Mouse (Mus musculus) thymus, postnatal 36 days (tissue): ENCODE measurements around the gene Boc.
"Not testable (repeated sequence)": the region's sequence is repeated elsewhere in the genome, so short reads cannot be mapped to it uniquely, and the experiment has no call there.

Experiments used
- DNase-seq, 2 experiments: peaks; one replicate each; pipeline ENCODE4 v3.0.0; 2022; ENCODE audit warnings: mixed read lengths in 2 of 2

Gene Boc

DNA sequence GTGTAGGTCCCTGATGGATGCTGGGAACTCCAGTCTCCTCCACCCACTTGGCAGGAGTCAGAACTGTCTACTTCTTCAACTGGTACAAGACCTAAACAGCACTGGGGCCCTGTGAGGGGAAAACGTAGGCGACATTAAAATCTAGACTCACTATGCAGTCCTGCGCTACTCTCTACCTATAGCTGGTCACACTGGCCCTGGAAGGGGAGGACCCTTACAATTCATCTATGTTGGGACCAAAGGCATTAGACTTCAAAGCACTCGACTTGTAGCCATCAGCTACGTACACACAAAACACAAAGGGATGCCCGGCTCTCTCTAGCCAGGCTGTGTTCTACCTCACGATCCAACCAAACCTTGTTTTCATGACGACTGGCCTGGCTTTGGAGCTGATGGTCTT, 73.0 kb downstream of the Boc start:
- DNase-seq = no peak

DNA sequence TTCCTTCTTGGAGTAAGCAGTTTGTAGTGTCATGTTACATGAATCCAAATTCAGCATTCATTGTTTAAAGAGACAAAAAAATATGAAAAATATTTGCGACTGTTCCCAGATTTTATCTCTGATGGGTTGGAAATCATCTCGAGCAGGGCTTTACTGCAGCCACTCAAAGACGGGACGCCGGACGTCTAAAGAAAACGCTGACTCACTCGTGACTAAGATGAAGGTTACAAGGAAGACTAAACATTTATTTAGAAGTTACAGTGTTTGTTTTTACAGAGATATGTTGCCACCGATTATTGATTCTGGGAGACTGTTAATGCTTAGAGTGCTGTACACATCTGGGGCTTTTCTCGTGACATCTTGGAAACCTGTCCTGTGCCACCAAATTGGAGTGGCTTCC, 73.9 kb downstream of the Boc start:
- no peak for DNase-seq

DNA sequence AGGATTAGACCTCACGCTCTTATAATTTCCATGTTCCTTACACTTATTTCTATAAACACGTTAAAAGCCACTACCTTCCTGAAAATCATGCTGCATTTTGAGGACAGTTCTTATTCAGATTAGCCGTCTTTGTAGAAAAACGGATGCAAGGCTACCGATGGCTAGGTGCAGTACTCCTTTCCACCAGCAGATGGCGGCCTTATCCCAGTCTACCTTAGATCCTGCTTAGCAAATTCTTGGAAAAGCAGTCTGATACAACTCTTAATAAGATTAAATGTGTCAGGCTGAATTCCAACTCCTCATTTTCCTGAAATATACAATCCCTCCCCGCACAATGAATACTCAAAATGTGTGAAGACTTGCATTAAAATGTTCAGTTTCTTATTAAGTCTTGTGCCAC, 74.6 kb downstream of the Boc start:
- DNase-seq = peak; percentile 37 to 59

DNA sequence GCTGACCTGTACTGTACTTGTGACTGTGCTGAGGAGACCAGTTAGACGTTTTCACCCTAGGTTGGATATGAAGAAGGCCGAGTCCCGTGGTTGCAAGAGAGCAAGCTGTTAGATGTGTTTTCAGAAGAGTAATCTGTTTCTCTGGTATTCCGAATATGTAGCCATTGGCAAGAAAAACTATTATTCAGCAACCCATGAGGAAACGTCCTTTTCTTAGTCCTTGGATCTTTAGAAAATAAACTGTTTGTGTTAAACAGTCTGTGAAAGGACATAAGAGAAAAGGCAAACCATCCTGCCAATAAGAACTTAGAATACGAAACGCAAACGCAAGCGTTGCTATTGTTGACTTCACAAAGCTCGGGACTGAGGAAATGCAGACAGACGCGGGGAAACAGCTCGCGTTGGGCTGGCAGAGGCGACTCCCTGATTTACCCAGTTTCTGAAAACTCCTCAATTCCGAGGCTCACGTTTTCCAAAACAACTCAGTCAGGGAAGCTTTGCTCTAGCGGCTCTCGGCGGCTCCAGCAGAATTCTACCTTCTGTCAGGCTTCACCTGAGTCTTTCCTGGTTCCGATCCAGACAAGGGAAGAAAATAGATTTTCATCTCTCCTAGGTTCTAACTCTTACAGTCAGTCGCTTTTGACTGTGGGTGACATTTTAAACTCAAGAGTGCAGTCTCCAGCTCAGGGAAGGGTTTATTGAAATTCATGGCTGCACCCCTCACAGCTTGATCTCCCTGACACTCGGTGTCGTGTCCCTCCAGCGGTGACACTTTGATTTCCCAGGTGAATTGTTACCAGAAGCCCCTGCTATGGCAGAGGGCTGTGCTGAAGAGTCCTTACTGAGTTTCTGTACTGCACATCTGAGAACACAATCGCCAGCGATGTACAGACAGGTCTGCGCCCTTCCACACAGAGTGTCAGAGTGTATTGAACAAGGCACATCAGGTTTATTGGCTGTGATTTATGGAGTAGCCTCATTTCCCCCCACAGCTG, 76.8 kb downstream of the Boc start:
- no peak for DNase-seq

DNA sequence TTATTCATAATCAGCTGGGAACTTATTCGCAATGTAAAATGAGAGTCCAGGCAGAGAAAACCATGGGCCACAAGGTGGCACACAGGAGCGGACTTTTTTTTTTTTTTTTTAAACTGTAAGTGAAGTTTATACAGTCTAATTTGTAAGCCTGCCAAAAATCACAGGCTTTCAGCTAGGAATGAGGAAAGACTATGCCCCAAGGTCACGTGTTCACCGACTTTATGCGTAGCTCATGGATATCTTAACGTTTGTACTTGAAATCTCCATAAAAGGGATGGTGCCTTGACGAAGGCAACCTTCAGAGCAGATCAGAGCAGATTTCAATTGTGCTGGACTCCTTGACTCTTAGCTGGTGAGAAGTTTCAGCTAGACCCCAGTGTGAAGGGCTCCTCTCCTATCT, 78.1 kb downstream of the Boc start:
- DNase-seq = no peak

DNA sequence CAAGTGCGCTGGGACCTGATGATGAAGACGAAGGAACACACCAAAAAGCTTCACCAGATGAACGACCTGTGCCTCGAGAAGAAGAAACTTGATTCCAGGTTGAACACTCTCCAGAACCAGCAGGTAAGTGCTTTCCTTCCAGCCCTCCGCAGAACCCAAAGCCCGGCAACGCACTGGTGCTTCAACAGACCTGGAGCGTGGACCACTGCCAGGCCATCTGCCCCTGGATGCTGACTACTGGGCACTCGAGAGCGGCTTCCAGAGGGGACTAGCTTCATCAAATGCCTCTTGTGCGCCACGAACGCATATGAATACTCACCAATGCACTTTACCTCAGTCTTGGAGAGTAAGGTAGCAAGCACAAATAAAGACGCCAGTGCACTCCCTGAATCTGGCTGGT, 78.8 kb downstream of the Boc start:
- no peak for DNase-seq

DNA sequence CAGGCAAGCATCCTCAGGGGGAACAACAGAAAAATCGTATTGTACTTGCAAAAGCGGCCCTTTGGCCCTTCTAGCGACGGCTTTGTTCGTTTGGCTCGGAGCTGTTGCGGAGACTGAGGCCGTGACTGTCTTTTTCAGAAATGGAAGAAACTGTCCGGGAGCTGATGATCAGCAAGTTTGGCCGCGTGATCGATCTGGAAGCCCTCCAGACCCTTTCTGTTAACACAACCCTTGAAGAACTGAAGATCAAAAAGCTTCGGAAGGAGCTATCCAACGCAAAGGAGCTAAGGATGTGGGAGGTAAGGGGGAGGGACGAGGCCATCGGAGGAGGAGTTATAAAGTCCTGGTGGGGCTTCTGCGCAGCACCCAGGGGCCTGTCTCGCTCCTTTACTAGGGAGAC, 79.9 kb downstream of the Boc start:
- DNase-seq = no peak

DNA sequence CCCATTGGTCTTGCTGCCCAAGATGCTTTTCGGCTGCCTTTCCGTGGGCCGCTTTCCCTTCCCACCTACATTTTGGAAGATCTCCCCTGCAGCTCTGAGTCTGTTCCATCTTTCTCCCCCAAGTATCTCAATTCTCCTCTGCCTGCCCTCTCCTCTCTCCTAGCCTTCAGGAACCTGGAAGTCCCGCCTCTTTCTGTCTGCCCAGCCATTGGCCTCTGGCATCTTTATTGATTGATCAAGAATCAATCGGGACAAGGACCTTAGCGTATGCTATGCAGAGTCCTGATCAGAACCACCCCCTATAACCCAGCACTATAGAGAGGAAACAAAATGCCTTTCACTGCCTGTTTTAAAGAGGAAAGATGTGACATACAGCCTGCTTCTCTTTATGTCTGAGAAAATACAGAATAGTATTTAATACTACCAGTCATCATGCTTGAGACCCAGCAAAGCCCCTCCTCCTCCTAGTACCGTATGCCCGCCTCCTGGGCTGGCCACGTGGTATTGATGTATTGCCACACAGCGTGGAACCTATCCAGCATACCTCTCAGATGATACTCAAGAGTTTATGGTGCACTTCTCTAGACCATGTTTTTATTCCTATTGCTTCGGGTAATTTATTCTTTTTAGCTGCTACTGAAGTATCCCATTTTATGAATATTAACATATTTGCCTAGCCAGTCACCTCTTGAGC, 82.9 kb downstream of the Boc start:
- DNase-seq = no peak

DNA sequence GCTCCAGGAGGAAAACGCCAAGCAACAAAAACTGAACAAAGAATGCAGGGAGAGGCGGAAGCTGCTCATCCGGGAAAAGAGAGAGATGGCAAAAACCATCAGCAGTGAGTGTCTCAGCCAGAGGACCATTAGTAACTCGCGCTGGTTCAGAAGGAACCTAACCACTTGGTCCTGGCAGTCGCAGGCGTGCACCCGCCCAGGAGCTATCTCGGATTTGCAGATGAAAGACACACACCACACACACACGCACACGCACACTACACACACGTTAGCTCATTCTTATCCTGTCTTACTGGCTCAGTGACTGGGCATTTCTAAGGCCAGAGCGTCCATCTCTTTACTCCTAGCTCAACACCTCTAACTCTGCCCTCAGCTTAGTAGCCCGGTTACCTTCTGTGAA, 83.4 kb downstream of the Boc start:
- DNase-seq = no peak

DNA sequence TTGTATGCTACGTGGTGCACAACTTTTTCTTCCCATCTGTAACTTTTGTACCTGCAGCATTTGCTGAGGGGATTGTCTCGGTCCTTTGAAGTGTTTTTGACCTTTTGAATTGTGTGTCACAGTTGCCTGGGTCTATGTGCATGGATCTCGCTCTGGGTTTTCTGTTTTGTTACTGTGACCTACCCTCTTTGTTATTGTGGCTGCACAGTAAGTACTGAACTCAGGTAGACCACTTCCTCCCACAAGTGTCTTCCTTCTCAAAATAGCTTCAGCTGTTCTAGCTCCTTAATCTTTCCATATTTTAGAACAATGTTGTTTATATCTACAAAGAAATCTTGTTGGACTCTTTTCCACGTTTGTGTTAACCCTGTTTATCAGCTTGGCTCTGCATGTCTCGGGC, 97.8 kb downstream of the Boc start:
- no peak for DNase-seq

DNA sequence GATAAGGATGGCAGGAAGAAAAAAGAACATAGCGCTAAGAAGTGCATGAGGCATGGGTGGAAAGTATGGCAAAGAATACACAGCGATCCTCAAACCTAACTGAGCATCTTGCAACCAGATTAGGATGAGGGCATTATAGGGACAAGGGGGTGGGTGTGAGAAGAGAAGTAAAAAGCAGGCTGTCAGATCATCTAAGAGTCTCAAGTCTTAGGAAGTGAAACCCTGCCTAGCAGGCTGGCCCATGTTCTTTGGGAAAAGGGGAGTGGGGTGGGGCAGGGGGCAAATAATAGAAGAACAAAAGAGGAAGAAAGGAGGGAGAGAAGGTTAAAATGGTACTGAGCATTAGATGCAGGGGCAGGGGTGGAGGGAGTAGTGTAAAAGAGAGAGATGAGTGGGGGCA, 99.9 kb downstream of the Boc start:
- DNase-seq = no peak

DNA sequence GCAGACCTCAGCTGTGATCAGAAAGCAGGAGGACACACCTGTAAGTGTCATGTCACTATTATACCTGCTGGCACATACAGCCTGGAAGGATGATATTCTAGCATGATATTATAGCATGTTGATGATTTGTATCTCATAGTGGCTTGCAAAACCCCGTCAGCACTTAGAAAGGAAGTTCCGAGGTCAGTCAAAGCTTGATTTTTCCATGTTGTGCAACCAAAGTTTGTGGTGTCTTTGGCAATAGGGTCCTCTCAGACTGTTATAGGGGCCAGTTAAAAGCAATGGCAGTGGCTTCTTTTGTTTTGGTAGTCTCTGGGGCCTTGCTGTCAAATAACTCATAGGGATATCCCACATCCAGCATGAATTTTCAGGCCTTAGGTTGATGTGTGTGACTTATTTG, 100.8 kb downstream of the Boc start:
- no peak for DNase-seq

DNA sequence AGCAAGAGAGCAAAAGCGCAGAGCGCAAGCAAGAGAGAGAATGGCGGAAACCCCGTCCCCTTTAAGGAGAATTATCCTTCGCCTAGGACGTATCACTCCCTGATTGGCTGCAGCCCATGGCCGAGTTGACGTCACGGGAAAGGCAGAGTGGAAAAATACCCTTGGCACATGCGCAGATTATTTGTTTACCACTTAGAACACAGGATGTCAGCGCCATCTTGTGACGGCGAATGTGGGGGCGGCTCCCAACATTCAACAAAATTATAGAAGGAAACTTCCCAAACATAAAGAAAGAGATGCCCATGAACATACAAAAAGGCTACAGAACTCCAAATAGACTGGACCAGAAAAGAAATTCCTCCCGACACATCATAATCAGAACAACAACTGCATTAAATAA, 116.8 kb downstream of the Boc start:
- DNase-seq = not testable (repeated sequence)

DNA sequence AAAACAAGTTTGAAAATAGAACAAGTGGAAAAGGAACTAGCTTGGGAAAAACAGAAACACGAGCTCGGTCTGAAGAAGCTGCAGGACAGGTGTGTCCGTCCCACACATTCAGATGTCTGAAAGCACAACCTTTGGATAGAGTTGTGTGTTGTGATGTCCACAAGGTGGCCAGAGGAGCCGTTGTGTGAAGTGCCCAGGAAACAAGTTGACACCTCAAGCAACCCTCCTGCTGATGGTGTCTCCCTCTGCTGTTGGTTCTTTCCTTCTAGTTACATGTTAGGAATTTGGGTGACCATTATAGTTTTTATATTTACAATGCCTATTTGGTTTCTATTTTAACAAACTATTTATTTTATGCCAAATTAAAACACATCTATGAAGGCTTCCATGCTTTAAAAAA, 123.2 kb downstream of the Boc start:
- DNase-seq = no peak
